Mouse (Mus musculus): ENCODE data around the gene Olfr1251.
"Not testable (repeated sequence)": the region's sequence is repeated elsewhere in the genome, so short reads cannot be mapped to it uniquely, and the experiment has no call there.

Olfr1251 gene

DNA sequence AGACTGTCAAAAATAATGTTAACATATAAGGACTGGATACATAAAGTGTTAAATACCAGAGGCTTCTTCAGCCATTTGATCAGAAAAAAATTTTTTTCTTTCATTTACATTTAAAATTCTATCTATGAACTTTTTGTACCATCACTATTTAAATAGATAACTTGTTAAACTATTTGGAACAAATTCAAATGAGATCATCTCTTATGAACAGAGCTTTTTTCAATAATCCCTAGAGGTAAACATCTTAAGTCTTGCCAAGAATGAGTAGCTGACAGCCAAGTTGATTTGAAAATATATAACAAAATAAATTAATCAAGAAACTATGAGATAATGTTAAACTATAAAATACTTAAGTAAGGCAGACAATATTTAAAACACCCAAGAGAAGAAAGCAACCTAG, at the start of gene Olfr1251:
Gene Olfr1251, minus strand, starts transcription at position 101 of the 400 bp plus-strand sequence.
- DNase-seq = no peak

DNA sequence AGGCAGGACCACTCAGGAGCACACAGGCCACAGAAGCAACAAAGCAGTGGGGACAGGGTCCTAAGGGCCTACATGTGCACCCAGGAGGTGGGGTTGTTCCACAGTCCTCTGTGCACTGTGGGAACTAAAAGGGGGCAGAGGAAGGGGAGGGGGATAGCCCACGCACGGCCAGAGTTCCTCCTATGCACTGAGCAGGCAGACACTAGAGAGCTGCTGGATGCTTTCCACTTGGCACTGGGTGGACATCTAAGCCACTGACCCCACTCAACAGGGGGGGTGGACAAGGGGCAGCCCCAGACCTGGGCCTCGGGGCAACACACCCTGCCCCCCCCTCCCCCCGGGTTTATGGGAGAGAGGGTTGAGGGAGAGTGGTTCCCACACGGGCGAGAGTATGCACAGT, 20.2 kb upstream of the Olfr1251 start:
- no peak for DNase-seq

DNA sequence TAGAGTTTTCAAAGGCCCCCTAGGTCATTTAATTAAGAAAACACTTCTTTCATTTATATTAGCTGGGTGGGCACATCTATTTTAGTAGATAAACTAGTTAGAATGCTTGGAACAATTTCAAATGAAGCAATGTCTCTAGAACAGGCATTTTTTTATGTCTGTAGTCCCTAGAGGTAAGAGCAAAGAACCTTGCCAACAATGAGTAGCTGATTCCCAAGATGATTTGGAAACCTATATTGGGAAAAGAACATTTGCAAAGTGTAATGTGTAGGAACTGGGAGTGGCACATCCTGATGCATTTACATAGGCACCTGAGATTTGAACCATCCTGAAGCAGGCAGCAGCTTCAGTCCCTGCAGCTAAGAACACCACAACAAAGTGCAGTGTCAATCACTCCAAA, 10.4 kb downstream of the Olfr1251 start, which contains the start of gene Olfr1250:
Gene Olfr1250, minus strand, starts transcription at position 101 of the 400 bp plus-strand sequence.
- DNase-seq = no peak

DNA sequence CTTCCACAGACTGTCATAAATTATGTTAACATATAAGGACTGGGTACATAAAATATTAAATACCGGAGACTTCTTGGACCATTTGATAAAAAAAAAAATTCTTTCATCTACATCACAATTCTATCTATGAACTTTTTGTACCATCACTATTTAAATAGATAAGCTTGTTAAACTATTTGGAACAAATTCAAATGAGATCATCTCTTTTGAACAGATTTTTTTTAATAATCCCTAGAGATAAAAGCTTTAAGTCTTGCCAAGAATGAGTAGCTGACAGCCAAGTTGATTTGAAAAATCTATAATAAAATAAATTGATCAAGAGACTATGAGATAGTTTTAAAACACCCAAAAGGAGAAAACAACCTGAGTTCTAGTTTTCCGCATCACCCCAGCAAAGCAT, 36.9 kb downstream of the Olfr1251 start, which contains the start of gene Olfr1249:
Gene Olfr1249, minus strand, starts transcription at position 101 of the 400 bp plus-strand sequence.
- DNase-seq = no peak

DNA sequence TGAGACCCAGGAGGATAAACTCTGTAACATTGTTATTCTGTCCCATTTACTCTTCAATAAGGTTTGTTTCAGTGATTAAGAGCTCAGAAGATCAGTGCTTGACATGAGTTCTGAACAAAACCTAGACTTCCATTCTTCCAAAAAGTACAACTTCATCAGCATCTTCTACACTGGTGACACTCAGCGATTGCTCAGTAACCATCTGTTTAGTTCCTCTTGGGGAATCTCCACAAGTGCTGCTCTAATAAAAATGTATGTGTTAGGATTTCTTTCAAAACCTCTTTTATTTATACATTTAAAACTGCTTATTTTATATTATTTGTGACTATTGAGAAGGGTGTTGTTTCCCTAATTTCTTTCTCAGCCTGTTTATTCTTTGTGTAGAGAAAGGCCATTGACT, 53.6 kb downstream of the Olfr1251 start, which contains the start of gene Olfr1248:
Gene Olfr1248, minus strand, starts transcription at position 101 of the 400 bp plus-strand sequence.
- not testable (repeated sequence) for DNase-seq
